Mouse (Mus musculus) MEL (cell line): ENCODE measurements around the gene Prtn3.

ENCODE experiments used
- POLR2A ChIP-seq, 2 experiments: IDR thresholded peaks; 2 replicates each; pipeline ENCODE4 v1.6.1; 2011 to 2012; ENCODE audit warnings: low read length in 2 of 2, mild to moderate bottlenecking in 2 of 2, control low read depth in 1 of 2, improper control_type of control experiment in 1 of 2, low read depth in 1 of 2, moderate library complexity in 1 of 2; ENCODE audit not compliant: control insufficient read depth in 1 of 2, insufficient read depth in 1 of 2, poor library complexity in 1 of 2
- USF1 ChIP-seq: IDR thresholded peaks from 2 replicates; pipeline ENCODE4 v1.6.1; 2014; ENCODE audit warnings: low read depth, mild to moderate bottlenecking, inconsistent platforms, low read length, improper control_type of control experiment, moderate library complexity
- ZNF384 ChIP-seq: IDR thresholded peaks from 2 replicates; pipeline ENCODE4 v1.6.1; 2012; ENCODE audit warnings: low read depth, mild to moderate bottlenecking, inconsistent platforms, low read length, improper control_type of control experiment

- TF ChIP-seq USF1 (no peak), POLR2A (IDR thresholded peaks at IDR 0.05; ENCODE audit: control insufficient read depth in 1 of 2, insufficient read depth in 1 of 2, low read depth in 1 of 2, low read length in 2 of 2, poor library complexity in 1 of 2) (no peak), ZNF384 (no peak)
Measured at GRCm38 (mm10) chr10:79910556-79910955, 36.3 kb downstream of the Prtn3 start, which contains the start of gene Gm26602.
